Mouse (Mus musculus): Measurements from ENCODE around the gene Adamtsl3.

The Adamtsl3 gene

GRCm38 (mm10) chr7:82360186-82360585, 24.7 kb downstream of the Adamtsl3 start:
- in situ Hi-C loops (cut with MboI, MseI) = loop anchor here (25.0 kb wide), 1 partner anchor 1802 kb away; the partner anchor contains the start of gene Abhd17c

- in situ Hi-C loops (cut with MboI, MseI) = loop anchor here (25.0 kb wide), 1 partner anchor 1801 kb away; the partner anchor contains the start of gene Abhd17c
Observed at GRCm38 (mm10) chr7:82361127-82361526, 25.6 kb downstream of the Adamtsl3 start.

GRCm38 (mm10) chr7:82364567-82364966, 29.1 kb downstream of the Adamtsl3 start:
- in situ Hi-C loops (cut with MboI, MseI) = loop anchor here (25.0 kb wide), 1 partner anchor 1798 kb away; the partner anchor contains the start of gene Abhd17c

DNA sequence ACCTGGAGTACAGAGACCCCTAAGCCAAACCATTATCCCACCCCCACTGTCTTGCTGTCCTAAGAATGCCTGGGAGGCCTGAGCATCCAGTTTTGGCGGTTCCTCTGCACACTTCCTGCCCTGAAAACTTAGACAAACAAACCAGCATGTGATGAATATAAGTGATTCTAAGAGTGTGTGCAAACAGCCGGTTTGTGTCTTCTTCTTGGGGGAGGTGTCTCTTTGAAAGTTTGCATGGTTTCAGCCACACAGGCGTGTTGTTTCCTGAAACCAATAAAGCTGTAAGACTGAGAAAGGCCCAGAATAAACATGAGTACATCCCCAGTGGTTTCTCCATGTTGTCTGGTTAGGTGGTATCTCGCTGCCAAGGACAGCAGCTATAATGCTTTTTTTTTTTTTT, 30.6 kb downstream of the Adamtsl3 start:
- in situ Hi-C loops (cut with MboI, MseI) = loop anchor here (25.0 kb wide), 1 partner anchor 1796 kb away; the partner anchor contains the start of gene Abhd17c

DNA sequence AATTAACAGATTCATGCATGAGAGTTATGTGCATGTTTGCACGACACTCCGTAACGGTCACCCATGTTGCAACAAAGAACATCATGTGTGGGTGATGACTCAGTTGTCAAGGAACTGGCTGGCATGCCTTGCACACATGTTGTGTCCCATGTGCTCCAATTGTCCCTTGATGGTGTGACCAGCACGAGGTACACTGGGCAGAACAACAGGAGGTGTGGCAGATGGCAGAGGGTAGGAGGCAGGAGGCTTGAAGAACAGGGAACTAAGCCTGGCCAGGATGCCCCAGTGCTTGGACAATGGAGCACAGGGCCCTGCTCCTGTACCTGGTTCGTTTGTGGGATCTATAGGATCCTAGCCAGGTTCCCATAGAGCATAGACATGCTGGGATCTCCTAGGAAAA, 31.0 kb downstream of the Adamtsl3 start:
- in situ Hi-C loops (cut with MboI, MseI) = loop anchor here (25.0 kb wide), 1 partner anchor 1796 kb away; the partner anchor contains the start of gene Abhd17c

DNA sequence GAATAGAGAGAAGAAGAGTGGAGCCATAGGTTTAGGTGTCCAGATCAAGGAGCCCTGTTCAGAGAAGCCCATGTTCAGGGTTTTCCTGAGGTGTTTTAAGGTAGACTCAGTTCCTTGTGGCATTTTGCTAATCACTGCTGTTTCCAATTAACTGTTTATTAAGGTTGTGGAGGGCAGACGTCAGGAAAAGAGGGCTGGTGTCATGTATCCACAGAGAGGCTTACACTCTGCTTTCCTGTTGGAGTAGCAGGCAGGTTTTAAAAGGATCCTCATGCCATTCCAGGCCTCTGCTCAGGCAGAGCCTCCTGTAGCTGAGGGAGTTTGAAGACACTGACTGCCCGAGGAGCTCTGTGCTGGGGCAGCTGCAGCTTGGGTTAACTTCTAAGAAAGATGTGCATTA, 32.6 kb downstream of the Adamtsl3 start:
- in situ Hi-C loops (cut with MboI, MseI) = loop anchor here (25.0 kb wide), 1 partner anchor 1794 kb away; the partner anchor contains the start of gene Abhd17c

- in situ Hi-C loops (cut with MboI, MseI) = loop anchor here (25.0 kb wide), 1 partner anchor 1792 kb away; the partner anchor contains the start of gene Abhd17c
Observed at GRCm38 (mm10) chr7:82370132-82370531, 34.6 kb downstream of the Adamtsl3 start.

DNA sequence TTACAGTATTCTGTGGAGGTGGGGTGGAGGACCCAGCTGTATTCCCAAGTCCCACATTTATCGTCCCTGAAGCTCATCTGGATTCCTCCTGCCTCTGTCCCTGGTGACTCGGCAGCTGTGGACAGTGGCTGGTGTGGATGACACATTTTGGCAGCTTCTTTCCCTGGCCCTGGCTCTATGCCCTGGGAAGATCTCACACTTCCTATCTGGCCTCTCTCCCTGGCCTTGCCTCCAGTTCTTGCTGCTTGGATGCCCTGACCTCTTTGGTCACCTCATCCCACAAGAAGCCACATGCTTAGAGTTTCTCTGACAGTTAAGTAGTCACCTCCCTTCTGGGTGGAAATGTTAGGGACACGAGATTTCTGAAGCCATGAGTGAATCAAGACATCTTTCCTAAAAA, 35.9 kb downstream of the Adamtsl3 start:
- in situ Hi-C loops (cut with MboI, MseI) = loop anchor here (25.0 kb wide), 1 partner anchor 1791 kb away; the partner anchor contains the start of gene Abhd17c

GRCm38 (mm10) chr7:82378311-82378710, 42.8 kb downstream of the Adamtsl3 start:
- in situ Hi-C loops (cut with MboI, MseI) = no loop called here

DNA sequence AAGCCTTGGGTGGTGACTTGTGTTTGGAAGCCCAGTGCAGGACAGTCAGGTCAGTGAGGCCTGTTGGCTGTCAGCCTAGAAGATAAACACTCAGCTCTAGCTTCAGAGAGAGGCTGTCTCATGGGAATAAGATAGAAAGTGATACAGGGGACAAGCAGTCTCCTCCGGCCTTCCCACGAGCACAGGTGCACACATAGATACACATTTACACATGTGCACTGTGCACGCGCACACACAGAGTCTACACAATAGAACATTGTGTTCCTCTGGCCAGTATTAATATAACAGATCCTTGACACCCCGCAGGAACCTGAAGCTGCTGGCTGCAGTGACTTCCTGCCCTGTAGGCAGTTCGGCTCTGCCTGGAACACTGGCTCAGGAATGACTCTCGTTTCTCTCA, 44.3 kb downstream of the Adamtsl3 start:
- in situ Hi-C loops (cut with MboI, MseI) = no loop called here

DNA sequence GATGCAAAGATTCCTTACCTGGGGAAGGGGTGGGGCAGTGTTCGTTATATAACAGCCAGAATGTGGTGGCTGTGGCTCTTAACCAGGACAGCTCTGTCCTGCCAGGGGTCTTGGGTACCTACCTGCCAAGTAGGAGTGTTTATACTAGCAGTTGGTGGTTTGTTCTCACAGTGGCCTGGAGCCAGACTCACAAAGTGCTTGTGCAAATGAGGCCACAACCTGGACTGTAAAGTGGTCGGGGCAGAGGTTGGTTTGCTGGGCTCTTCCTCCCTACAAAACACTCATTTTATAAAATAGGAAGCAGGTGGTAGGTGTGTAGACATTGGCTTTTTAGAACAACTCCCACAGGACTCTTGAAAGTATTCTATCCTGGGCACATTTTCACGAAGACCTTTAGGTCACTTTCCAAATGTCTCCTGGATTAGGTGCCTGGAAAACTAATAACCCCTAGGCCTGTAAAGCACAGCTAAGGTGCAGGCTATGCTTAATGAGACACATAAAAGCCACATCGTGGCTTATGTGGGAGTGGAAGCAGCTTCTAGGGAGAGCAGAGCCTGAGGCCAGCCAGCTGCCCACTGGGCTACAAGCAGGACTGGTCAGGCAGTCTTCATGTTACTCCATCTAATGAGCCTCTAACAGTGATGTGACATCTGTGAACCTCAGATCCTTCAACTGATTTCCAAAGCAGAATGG, 47.5 kb downstream of the Adamtsl3 start:
- in situ Hi-C loops (cut with MboI, MseI) = no loop called here

DNA sequence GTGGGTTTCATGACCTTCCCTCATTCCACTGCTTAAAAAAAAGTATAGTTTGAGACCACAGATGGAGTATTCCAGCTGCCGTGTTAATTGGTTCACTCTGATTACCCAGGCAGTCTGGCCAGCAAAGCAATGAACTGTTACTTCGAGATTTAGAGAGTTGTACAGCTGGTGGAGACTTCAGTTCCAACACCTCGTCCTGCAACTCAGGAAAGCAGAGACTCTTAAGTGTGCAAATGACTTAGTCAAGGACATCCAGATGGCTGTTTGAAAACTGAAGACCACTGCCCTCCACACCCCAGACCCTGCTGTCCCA, 48.0 kb downstream of the Adamtsl3 start:
- in situ Hi-C loops (cut with MboI, MseI) = no loop called here

DNA sequence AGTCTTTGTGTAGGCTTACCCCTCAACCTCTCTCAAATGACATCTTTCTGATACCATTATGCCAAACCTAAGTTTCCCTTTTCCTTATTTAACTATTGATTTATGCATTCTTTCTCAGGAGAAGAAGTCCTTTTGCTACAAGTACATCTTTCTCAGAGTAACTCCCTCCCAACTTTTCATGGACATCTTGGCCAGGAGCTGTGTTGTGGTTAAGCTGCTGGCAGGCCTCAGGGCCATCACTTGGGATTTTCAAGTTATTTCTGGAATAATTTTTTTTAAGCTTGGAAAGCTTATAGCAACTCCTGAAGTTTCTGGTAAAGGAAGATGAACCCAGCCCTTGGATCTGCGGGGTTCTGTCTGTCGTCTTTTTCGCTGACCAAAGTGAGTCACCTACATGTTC, 51.6 kb downstream of the Adamtsl3 start:
- in situ Hi-C loops (cut with MboI, MseI) = no loop called here

GRCm38 (mm10) chr7:82394435-82395186, 59.1 kb downstream of the Adamtsl3 start:
- in situ Hi-C loops (cut with MboI, MseI) = no loop called here

DNA sequence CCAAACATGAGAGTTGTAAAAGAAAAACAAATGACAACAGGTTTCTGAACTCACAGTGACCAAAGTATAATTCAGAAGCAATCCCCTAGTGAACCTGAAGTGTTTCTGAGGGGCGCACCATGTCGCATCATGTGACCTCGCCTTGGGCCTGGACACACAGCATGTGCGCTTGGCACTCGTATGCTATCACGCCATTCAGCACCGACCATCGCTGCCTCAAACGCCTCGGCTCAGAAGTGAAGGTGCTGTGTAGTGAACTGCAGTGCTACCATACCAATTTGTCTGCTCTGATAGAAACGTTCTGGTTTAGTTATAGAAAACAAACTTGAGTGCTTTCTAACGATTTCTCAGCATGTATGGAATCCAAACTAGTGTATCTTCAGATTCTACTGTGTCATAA, 59.7 kb downstream of the Adamtsl3 start:
- in situ Hi-C loops (cut with MboI, MseI) = no loop called here

GRCm38 (mm10) chr7:82395751-82396512, 60.4 kb downstream of the Adamtsl3 start:
- in situ Hi-C loops (cut with MboI, MseI) = no loop called here

- in situ Hi-C loops (cut with MboI, MseI) = no loop called here
Observed at GRCm38 (mm10) chr7:82396869-82397268, 61.4 kb downstream of the Adamtsl3 start.

- in situ Hi-C loops (cut with MboI, MseI) = no loop called here
Observed at GRCm38 (mm10) chr7:82397632-82398031, 62.1 kb downstream of the Adamtsl3 start.

DNA sequence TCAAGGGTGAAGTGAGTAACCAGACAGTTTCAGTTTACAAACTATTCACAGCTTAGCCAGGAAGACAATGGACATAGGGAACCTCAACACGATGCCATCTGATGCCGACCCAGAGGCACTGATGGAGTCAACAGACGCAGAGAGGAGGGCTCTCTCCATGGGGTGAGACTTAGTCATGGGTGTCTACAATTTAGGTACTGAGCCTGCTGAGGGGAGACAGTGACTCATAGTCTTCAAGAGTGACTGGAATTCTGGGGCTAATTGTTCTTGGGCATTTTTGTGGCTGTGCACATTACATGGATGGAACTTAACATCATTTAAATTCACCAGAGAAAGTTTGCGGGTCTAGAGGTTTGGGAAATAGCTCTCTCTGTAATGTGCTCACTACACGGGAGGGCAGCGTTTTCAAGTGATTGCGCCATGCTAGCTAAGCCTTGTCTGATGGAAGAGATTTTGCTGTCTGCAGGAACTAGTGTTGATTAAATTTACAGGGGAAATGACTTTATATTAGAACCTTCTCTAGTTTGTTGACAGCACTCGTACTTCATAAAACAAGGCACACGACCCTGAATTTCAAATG, 70.1 kb downstream of the Adamtsl3 start:
- in situ Hi-C loops (cut with MboI, MseI) = no loop called here

DNA sequence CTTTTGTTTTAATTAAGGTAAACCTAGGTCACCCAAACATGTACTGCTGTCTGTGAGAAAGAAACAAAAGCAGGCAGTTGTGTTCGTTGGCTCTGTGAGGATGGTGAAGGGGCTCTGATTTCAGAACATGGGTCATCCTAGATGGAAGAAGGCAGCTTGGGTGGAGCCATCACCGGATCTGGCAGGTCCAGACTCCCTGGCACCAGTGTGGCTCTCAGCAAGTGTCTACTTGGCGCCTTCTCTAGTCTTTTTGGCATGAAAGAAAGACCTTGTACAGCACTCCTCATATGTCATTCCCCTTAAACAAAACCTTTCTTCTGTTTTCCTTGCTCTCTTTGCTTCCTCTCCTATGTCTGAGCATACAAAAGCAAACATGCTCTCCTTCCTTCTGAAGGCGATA, 75.5 kb downstream of the Adamtsl3 start:
- in situ Hi-C loops (cut with MboI, MseI) = no loop called here

GRCm38 (mm10) chr7:82416653-82417052, 81.2 kb downstream of the Adamtsl3 start:
- in situ Hi-C loops (cut with MboI, MseI) = no loop called here

DNA sequence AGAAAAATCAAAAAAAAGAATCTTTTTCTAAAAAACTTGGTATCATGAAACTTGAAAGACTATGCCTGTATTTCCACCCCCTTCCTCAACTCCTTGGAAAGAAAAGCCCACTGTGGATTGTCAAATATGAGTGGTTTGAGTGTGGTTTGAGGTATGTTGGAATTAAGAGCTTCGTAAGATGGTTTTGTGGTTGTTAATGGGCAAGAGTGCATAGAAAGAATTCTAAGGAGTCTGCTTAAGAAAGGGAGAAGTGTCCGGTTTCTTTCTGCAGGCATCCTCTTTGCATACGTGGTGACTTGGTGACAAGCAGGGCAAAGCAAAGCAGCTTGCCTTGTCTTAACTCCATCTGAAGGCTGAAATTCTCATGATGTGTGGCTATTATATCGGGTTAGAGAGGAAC, 81.6 kb downstream of the Adamtsl3 start:
- in situ Hi-C loops (cut with MboI, MseI) = no loop called here
